Mouse (Mus musculus): Measurements from ENCODE around the gene Dido1. TPM values are rescaled to one million over a fixed set of nuclear protein-coding genes. Genes with fewer than 3 reads are reported as not detected.

The Dido1 gene
- polyA plus RNA-seq, 1 experiment from 2014 or later: 26.0 TPM

DNA sequence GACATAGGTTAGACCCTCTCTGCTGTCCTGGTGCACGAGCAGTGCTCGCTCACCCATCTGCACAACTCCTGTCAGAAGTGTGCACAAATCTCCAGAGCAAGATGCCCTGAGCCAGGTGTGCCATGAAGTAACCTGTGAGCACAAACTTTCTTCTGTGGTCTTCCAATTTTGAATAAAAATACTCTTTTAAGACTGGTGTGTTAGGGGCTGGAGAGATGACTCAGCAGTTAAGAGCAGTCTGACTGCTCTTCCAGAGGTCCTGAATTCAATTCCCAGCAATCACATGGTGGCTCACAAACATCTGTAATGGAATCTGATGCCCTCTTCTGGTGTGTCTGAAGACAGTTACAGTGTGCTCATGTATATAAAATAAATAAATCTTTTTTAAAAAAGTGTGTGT, 33.5 kb upstream of the Dido1 start:
- WGBS: 86% methylated on average over 2 of the region's 2 CpGs
- Histone ChIP-seq H3K27me3 (replicated peaks; ENCODE audit: control insufficient read depth, insufficient read depth, low read length) (no peaks in the 10 kb centered on the region), H3K36me3 (ENCODE audit: control insufficient read depth, insufficient read depth, low read length) (no peaks in the 10 kb centered on the region), H3K9ac (ENCODE audit: low read depth, low read length) (no peak overlapping the region), H3K4me3 (ENCODE audit: low read depth, low read length) (no peak overlapping the region), H3K27ac (replicated peaks; ENCODE audit: low read depth, low read length) (no peak overlapping the region), H3K9me3 (ENCODE audit: control insufficient read depth, low read length) (no peaks in the 10 kb centered on the region), H3K4me1 (ENCODE audit: control insufficient read depth, insufficient read depth, low read length) (no peaks in the 10 kb centered on the region), H3K4me2 (ENCODE audit: low read depth, low read length) (no peak overlapping the region)
- DNase-seq (ENCODE audit: low spot score): no peak
- ATAC-seq (ENCODE audit: low read depth): no peak

DNA sequence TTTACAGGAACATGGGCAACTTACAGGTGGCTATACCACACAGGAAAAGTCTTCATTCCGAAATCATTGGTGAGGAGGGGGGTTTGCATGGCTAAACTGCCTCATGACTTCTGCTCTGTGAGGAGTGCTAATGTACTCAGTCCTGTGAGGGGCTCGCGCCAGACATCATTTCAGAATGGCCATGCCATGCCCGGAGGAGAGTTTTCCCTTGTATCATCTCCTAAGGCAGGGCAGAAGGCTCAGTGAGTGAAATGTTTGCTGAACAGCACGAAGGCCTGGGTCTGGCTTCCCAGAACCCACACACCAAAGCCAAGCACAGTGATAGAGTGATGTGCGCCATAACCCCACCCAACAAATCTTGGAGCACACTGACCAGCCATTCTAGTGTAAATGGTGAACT, 33.0 kb upstream of the Dido1 start:
- DNase-seq (ENCODE audit: low spot score) (no peak), ATAC-seq (ENCODE audit: low read depth) (no peak)
- H3K36me3 ChIP-seq (ENCODE audit: control insufficient read depth, insufficient read depth, low read length): no peaks in the 10 kb centered on the region
- no peaks in the 10 kb centered on the region for H3K27me3 ChIP-seq (replicated peaks; ENCODE audit: control insufficient read depth, insufficient read depth, low read length)
- no peaks in the 10 kb centered on the region for H3K4me1 ChIP-seq (ENCODE audit: control insufficient read depth, insufficient read depth, low read length)
- 83% methylated on average over 6 of the region's 6 CpGs for WGBS
- no peak overlapping the region for H3K9ac ChIP-seq (ENCODE audit: low read depth, low read length)
- H3K27ac ChIP-seq (replicated peaks; ENCODE audit: low read depth, low read length): no peak overlapping the region
- no peaks in the 10 kb centered on the region for H3K9me3 ChIP-seq (ENCODE audit: control insufficient read depth, low read length)
- H3K4me2 ChIP-seq (ENCODE audit: low read depth, low read length): no peak overlapping the region
- no peak overlapping the region for H3K4me3 ChIP-seq (ENCODE audit: low read depth, low read length)

DNA sequence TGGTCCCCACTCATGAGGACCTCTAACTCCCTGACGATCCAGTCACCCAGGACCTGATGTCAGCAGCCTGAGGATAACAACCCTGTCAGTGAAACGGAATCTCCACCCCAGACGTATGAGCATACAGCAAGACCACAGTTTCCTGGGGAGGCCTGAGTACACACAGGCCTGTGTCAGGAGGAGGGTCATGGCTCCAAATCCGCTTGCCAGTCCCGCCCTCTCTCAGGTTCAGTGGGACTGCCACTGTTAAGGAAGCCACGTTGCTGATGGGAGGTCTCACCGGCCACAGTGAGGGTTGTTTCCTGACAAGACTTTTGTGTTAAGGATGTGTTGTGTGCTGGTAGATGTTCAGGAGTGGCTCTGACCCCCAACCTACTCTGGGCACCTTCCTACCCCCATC, 31.6 kb upstream of the Dido1 start:
- no peak for DNase-seq (ENCODE audit: low spot score)
- Histone ChIP-seq H3K27me3 (replicated peaks; ENCODE audit: control insufficient read depth, insufficient read depth, low read length) (no peaks in the 10 kb centered on the region), H3K9ac (ENCODE audit: low read depth, low read length) (no peak overlapping the region), H3K27ac (replicated peaks; ENCODE audit: low read depth, low read length) (no peak overlapping the region), H3K36me3 (ENCODE audit: control insufficient read depth, insufficient read depth, low read length) (no peaks in the 10 kb centered on the region), H3K9me3 (ENCODE audit: control insufficient read depth, low read length) (no peaks in the 10 kb centered on the region), H3K4me3 (ENCODE audit: low read depth, low read length) (no peak overlapping the region), H3K4me1 (ENCODE audit: control insufficient read depth, insufficient read depth, low read length) (no peaks in the 10 kb centered on the region), H3K4me2 (ENCODE audit: low read depth, low read length) (no peak overlapping the region)
- no peak for ATAC-seq (ENCODE audit: low read depth)
- WGBS: 77% methylated on average over 7 of the region's 7 CpGs

DNA sequence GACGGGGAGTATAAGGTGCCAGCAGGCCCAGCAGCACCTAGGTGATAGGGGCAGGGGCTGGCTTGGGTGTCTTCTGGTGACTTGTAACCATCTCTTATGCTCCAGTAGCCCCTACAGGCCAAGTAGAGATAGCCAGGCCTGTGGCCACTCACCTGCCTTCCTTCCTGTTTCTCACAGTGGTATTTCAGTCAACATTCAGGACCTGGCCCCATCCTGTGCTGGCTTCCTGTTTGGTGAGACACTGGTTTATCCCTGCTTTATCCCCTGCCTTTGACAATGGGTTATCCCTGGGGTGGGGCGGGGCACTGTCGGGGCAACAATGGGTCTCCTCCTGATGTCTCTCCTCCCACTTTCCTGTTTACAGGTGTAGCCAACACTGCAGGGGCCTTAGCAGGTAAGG, 30.6 kb upstream of the Dido1 start:
- ATAC-seq (ENCODE audit: low read depth) (no peak; the same call in 1 of the 2 replicates), DNase-seq (ENCODE audit: low spot score) (no peak)
- 22% methylated on average over 3 of the region's 3 CpGs for WGBS

DNA sequence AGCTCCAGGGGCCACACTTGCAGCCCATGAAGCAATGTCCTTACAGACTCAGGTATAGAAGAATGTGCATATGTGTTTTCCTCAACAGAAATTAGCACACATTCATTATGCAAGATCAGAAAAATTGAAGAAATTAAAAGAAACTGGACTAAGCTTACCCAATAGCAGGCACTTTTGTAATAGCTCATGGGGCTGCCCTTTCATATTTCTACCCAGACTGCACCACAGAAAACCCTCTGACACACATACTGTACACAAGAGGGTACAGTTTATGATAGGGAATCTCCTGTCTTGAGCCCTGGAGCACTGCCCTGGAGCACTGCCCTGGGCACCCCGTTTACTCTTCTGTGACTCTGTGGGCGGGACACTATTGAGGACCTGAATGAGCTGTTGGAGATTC, 28.2 kb upstream of the Dido1 start:
- no peak overlapping the region for H3K27ac ChIP-seq (replicated peaks; ENCODE audit: low read depth, low read length)
- H3K4me3 ChIP-seq (ENCODE audit: low read depth, low read length): no peak overlapping the region
- WGBS: 69% methylated on average over 2 of the region's 2 CpGs
- no peak for ATAC-seq (ENCODE audit: low read depth)
- no peak for DNase-seq (ENCODE audit: low spot score)
- H3K27me3 ChIP-seq (replicated peaks; ENCODE audit: control insufficient read depth, insufficient read depth, low read length): no peaks in the 10 kb centered on the region
- no peaks in the 10 kb centered on the region for H3K4me1 ChIP-seq (ENCODE audit: control insufficient read depth, insufficient read depth, low read length)
- H3K36me3 ChIP-seq (ENCODE audit: control insufficient read depth, insufficient read depth, low read length): no peaks in the 10 kb centered on the region
- no peak overlapping the region for H3K4me2 ChIP-seq (ENCODE audit: low read depth, low read length)
- no peak overlapping the region for H3K9ac ChIP-seq (ENCODE audit: low read depth, low read length)
- H3K9me3 ChIP-seq (ENCODE audit: control insufficient read depth, low read length): no peaks in the 10 kb centered on the region

More for the DNA sequence above, 30.6 kb upstream of the Dido1 start:
- Histone ChIP-seq H3K27ac (replicated peaks; ENCODE audit: low read depth, low read length) (no peak overlapping the region), H3K9ac (ENCODE audit: low read depth, low read length) (no peak overlapping the region), H3K9me3 (ENCODE audit: control insufficient read depth, low read length) (no peaks in the 10 kb centered on the region), H3K36me3 (ENCODE audit: control insufficient read depth, insufficient read depth, low read length) (no peaks in the 10 kb centered on the region), H3K4me3 (ENCODE audit: low read depth, low read length) (no peak overlapping the region), H3K4me1 (ENCODE audit: control insufficient read depth, insufficient read depth, low read length) (no peaks in the 10 kb centered on the region), H3K4me2 (ENCODE audit: low read depth, low read length) (no peak overlapping the region), H3K27me3 (replicated peaks; ENCODE audit: control insufficient read depth, insufficient read depth, low read length) (no peaks in the 10 kb centered on the region)

DNA sequence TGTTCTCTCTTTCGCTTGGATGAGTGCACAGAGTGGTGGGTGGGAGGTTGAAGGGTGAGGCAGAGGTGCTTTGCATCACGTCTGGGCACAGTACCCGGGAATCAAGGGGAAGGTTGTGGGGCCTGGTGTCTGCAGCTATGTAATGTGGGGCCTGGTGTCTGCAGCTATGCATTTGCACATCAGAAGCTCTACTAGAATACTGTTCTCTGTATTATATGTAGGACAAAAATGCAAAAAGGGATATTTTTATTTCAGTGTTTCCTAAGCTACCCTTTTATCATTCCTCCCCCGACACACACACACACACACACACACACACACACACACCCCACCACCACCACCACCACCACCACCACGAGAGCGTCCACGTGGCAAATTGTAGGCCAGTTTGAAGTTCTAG, 25.4 kb upstream of the Dido1 start:
- no peak for ATAC-seq (ENCODE audit: low read depth)
- Histone ChIP-seq H3K27me3 (replicated peaks; ENCODE audit: control insufficient read depth, insufficient read depth, low read length) (no peaks in the 10 kb centered on the region), H3K36me3 (ENCODE audit: control insufficient read depth, insufficient read depth, low read length) (no peaks in the 10 kb centered on the region), H3K27ac (replicated peaks; ENCODE audit: low read depth, low read length) (no peak overlapping the region), H3K4me2 (ENCODE audit: low read depth, low read length) (no peak overlapping the region), H3K4me3 (ENCODE audit: low read depth, low read length) (no peak overlapping the region), H3K9me3 (ENCODE audit: control insufficient read depth, low read length) (no peaks in the 10 kb centered on the region), H3K9ac (ENCODE audit: low read depth, low read length) (no peak overlapping the region), H3K4me1 (ENCODE audit: control insufficient read depth, insufficient read depth, low read length) (no peaks in the 10 kb centered on the region)
- no peak for DNase-seq (ENCODE audit: low spot score)
- WGBS: 75% methylated on average over 7 of the region's 7 CpGs

DNA sequence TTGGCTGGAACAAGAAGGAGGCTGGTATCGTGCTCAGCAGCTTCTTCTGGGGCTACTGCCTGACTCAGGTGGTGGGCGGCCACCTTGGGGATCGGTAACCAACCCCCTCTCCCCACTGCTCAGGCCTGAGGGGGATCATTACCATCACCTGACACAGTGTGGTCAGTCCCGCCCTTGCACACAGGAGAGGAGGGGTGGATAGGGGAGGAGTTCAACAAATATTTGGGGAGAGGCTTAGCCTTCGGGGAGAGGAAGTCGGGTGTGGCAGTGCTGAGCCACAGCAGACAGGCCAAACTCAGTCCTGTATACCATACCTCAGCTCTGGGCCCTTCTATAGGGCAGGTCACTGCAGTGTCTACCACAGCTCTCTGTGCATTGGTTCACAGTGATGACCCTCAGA, 22.2 kb upstream of the Dido1 start:
- H3K27ac ChIP-seq (replicated peaks; ENCODE audit: low read depth, low read length): no peak overlapping the region
- 71% methylated on average over 6 of the region's 6 CpGs for WGBS
- no peaks in the 10 kb centered on the region for H3K4me1 ChIP-seq (ENCODE audit: control insufficient read depth, insufficient read depth, low read length)
- no peaks in the 10 kb centered on the region for H3K9me3 ChIP-seq (ENCODE audit: control insufficient read depth, low read length)
- no peak overlapping the region for H3K4me2 ChIP-seq (ENCODE audit: low read depth, low read length)
- no peak for ATAC-seq (ENCODE audit: low read depth)
- no peaks in the 10 kb centered on the region for H3K27me3 ChIP-seq (replicated peaks; ENCODE audit: control insufficient read depth, insufficient read depth, low read length)
- no peak for DNase-seq (ENCODE audit: low spot score)
- H3K36me3 ChIP-seq (ENCODE audit: control insufficient read depth, insufficient read depth, low read length): no peaks in the 10 kb centered on the region
- H3K9ac ChIP-seq (ENCODE audit: low read depth, low read length): no peak overlapping the region
- no peak overlapping the region for H3K4me3 ChIP-seq (ENCODE audit: low read depth, low read length)

DNA sequence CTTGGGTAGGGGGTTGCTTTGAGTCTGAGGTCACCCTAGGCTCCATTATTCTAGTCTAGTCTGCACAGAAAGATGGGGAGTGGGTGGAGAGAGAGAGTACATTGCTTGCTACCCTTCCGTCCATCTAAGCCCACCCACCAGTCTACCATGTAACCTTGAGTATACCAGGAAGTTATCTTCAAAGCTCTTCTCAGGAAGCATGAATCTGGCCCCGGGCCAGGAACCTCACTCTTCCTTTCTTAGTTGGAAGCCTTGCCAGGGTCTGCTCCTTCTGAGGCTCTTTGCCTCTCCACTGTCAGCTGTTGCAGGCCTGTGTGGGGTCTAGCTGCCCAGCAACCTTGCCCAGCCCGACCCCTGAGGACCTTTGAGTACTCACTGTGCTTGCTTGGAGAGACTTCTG, 21.2 kb upstream of the Dido1 start:
- Histone ChIP-seq H3K27me3 (replicated peaks; ENCODE audit: control insufficient read depth, insufficient read depth, low read length) (no peaks in the 10 kb centered on the region), H3K27ac (replicated peaks; ENCODE audit: low read depth, low read length) (no peak overlapping the region), H3K9ac (ENCODE audit: low read depth, low read length) (no peak overlapping the region), H3K4me1 (ENCODE audit: control insufficient read depth, insufficient read depth, low read length) (no peaks in the 10 kb centered on the region), H3K4me2 (ENCODE audit: low read depth, low read length) (no peak overlapping the region), H3K36me3 (ENCODE audit: control insufficient read depth, insufficient read depth, low read length) (no peaks in the 10 kb centered on the region), H3K4me3 (ENCODE audit: low read depth, low read length) (no peak overlapping the region), H3K9me3 (ENCODE audit: control insufficient read depth, low read length) (no peaks in the 10 kb centered on the region)
- WGBS: 67% methylated on average over 3 of the region's 3 CpGs
- ATAC-seq (ENCODE audit: low read depth): no peak
- no peak for DNase-seq (ENCODE audit: low spot score)

DNA sequence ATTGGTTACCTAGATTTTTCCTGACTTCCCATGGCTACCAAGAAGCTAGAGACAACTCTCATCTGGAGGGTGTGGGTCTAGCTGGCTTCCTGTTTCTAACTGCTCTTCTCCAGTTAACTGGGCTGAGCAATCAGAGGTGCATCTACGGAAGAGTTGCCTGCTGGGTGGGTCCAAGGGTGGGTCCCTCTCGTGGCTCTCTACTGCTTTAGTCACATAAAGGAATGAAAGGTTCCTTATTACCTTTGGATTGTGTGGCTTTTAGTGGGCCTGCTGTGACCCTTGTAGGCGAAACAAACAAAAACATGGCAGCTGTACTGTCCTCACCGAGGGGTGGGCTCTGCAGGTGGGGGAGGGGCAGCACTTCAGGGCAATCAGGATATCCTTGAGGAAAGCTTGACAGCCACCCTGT, 17.8 kb upstream of the Dido1 start:
- 61% methylated on average over 4 of the region's 4 CpGs for WGBS
- no peaks in the 10 kb centered on the region for H3K27me3 ChIP-seq (replicated peaks; ENCODE audit: control insufficient read depth, insufficient read depth, low read length)
- no peak for ATAC-seq (ENCODE audit: low read depth)

More for the DNA sequence above, 17.8 kb upstream of the Dido1 start:
- no peak overlapping the region for H3K9ac ChIP-seq (ENCODE audit: low read depth, low read length)
- DNase-seq (ENCODE audit: low spot score): no peak
- no peak overlapping the region for H3K4me2 ChIP-seq (ENCODE audit: low read depth, low read length)
- peaks cover 9% of the 10 kb centered on the region for H3K36me3 ChIP-seq (ENCODE audit: control insufficient read depth, insufficient read depth, low read length)
- no peak overlapping the region for H3K27ac ChIP-seq (replicated peaks; ENCODE audit: low read depth, low read length)
- H3K9me3 ChIP-seq (ENCODE audit: control insufficient read depth, low read length): no peaks in the 10 kb centered on the region
- no peak overlapping the region for H3K4me3 ChIP-seq (ENCODE audit: low read depth, low read length)
- H3K4me1 ChIP-seq (ENCODE audit: control insufficient read depth, insufficient read depth, low read length): peaks cover 9% of the 10 kb centered on the region; the same call in 1 of the 2 replicates
